Mouse (Mus musculus) liver, embryonic 13.5 days (tissue): ENCODE results near the gene Abcb11. TPM values are rescaled to one million over a fixed set of nuclear protein-coding genes. Genes with fewer than 3 reads are reported as not detected.
A peak's percentile ranks its signal among the peaks of the same experiment; 100 is the strongest.

ENCODE experiments used
- ATAC-seq: fragments of 200-750 bp; cut with Nextera tagmentation; 2 replicates; pipeline ENCODE4 v1.8.0; 2017; ENCODE audit warnings: low read depth, mild to moderate bottlenecking, moderate number of reproducible peaks, moderate library complexity
- DNase-seq: peaks from one replicate; pipeline ENCODE4 v3.0.0; 2022
- H3K27ac ChIP-seq: fragments of 300-500 bp; sonication (generic); 2 replicates; pipeline ENCODE4 v1.5.1; 2015; ENCODE audit warnings: moderate library complexity, mild to moderate bottlenecking, inconsistent platforms
- H3K27me3 ChIP-seq: fragments of 300-500 bp; sonication (generic); 2 replicates; pipeline ENCODE4 v1.6.1; 2015; ENCODE audit warnings: mild to moderate bottlenecking, inconsistent platforms
- H3K36me3 ChIP-seq: fragments of 300-500 bp; sonication (generic); 2 replicates; pipeline ENCODE4 v1.6.1; 2015; ENCODE audit warnings: mild to moderate bottlenecking, inconsistent platforms
- H3K4me1 ChIP-seq: fragments of 300-500 bp; sonication (generic); replicated peaks from 2 replicates; pipeline ENCODE4 v1.6.1; 2015; ENCODE audit warnings: inconsistent platforms
- H3K4me2 ChIP-seq: fragments of 300-500 bp; sonication (generic); 2 replicates; pipeline ENCODE4 v1.6.1; 2015; ENCODE audit warnings: inconsistent platforms, mild to moderate bottlenecking, moderate library complexity
- H3K4me3 ChIP-seq: fragments of 300-500 bp; sonication (generic); replicated peaks from 2 replicates; pipeline ENCODE4 v1.5.1; 2015; ENCODE audit warnings: mild to moderate bottlenecking, inconsistent platforms
- H3K9ac ChIP-seq: fragments of 300-500 bp; sonication (generic); 2 replicates; pipeline ENCODE4 v1.6.1; 2015; ENCODE audit warnings: mild to moderate bottlenecking, inconsistent platforms
- H3K9me3 ChIP-seq: fragments of 300-500 bp; sonication (generic); replicated peaks from 2 replicates; pipeline ENCODE4 v1.6.1; 2016; ENCODE audit warnings: inconsistent platforms
- WGBS: fragments of 180-500 bp; shearing (Covaris S2); methylation state at CpG from one replicate; pipeline ENCODE4 v1.1.7; 2015; ENCODE audit not compliant: insufficient replicate concordance; 5-methylcytosine and 5-hydroxymethylcytosine counted together
- polyA plus RNA-seq: library from polyadenylated mRNA; unstranded; fragments of >200 nt; fragmentation: Nextera tagmentation; extraction: Ambion mirVana; gene quantifications from 2 replicates; pipeline ENCODE4 v1.2.1, GENCODE M21; 2015

Gene Abcb11
- polyA plus RNA-seq, 1 experiment from 2014 or later, result 2.3 TPM

GRCm38 (mm10) chr2:69215242-69215641 is 127.2 kb downstream of the Abcb11 start:
- H3K27me3 ChIP-seq, result no peaks in the 10 kb centered on the region
- H3K27ac ChIP-seq, result no peak overlapping the region
- no peak overlapping the region for H3K9ac ChIP-seq
- 76% methylated on average over 7 of the region's 7 CpGs for WGBS
- H3K36me3 ChIP-seq, result no peaks in the 10 kb centered on the region
- ATAC-seq (no peak), DNase-seq (no peak)
- H3K4me3 ChIP-seq, result no peak overlapping the region
- H3K4me1 ChIP-seq, result no peaks in the 10 kb centered on the region
- H3K9me3 ChIP-seq, result no peaks in the 10 kb centered on the region
- H3K4me2 ChIP-seq, result no peak overlapping the region

- H3K9me3 ChIP-seq, result no peaks in the 10 kb centered on the region
- no peak overlapping the region for H3K4me2 ChIP-seq
- H3K9ac ChIP-seq, result no peak overlapping the region
- H3K27me3 ChIP-seq, result no peaks in the 10 kb centered on the region
- DNase-seq (no peak), ATAC-seq (no peak)
- H3K36me3 ChIP-seq, result no peaks in the 10 kb centered on the region
- 64% methylated on average over 10 of the region's 10 CpGs for WGBS
- H3K27ac ChIP-seq, result no peak overlapping the region
- H3K4me1 ChIP-seq, result no peaks in the 10 kb centered on the region
- no peak overlapping the region for H3K4me3 ChIP-seq
Measured at GRCm38 (mm10) chr2:69212652-69213051, 129.8 kb downstream of the Abcb11 start.

- no peaks in the 10 kb centered on the region for H3K27me3 ChIP-seq
- H3K27ac ChIP-seq, result no peak within 1 kb of the TSS
- WGBS, result 72% methylated on average over 7 of the region's 7 CpGs
- H3K4me2 ChIP-seq, result no peak within 1 kb of the TSS
- no peaks in the 10 kb centered on the region for H3K9me3 ChIP-seq
- H3K9ac ChIP-seq, result no peak within 1 kb of the TSS
- H3K4me3 ChIP-seq, result no peak within 1 kb of the TSS
- no peaks in the 10 kb centered on the region for H3K36me3 ChIP-seq
- no peak for DNase-seq
- no peaks in the 10 kb centered on the region for H3K4me1 ChIP-seq
- ATAC-seq, result no peak
Measured at GRCm38 (mm10) chr2:69210773-69211172, 131.6 kb downstream of the Abcb11 start, which contains the start of gene G6pc2. G6pc2 (plus strand) TSS chr2:69211073.

GRCm38 (mm10) chr2:69209684-69210083 is 132.7 kb downstream of the Abcb11 start:
- Histone ChIP-seq H3K27me3 (no peaks in the 10 kb centered on the region), H3K4me2 (no peak overlapping the region), H3K27ac (no peak overlapping the region), H3K36me3 (no peaks in the 10 kb centered on the region), H3K9ac (no peak overlapping the region), H3K4me1 (peaks cover 6% of the 10 kb centered on the region), H3K9me3 (no peaks in the 10 kb centered on the region), H3K4me3 (no peak overlapping the region)
- no peak for DNase-seq
- WGBS, result 70% methylated on average over 3 of the region's 3 CpGs
- ATAC-seq, result no peak

GRCm38 (mm10) chr2:69206523-69206922 is 135.9 kb downstream of the Abcb11 start:
- ATAC-seq (peak; percentile 72), DNase-seq (peak; percentile 32)
- peaks cover 20% of the 10 kb centered on the region for H3K4me1 ChIP-seq
- H3K4me3 ChIP-seq, result peak overlapping the region; percentile 94
- no peaks in the 10 kb centered on the region for H3K9me3 ChIP-seq
- 12% methylated on average over 7 of the region's 7 CpGs for WGBS
- H3K27me3 ChIP-seq, result no peaks in the 10 kb centered on the region
- H3K27ac ChIP-seq, result peak overlapping the region; percentile 66; the same call in 1 of the 2 replicates
- peaks cover 18% of the 10 kb centered on the region for H3K36me3 ChIP-seq
- H3K9ac ChIP-seq, result peak overlapping the region; percentile 12; the same call in 1 of the 2 replicates
- H3K4me2 ChIP-seq, result peak overlapping the region; percentile 43

- Histone ChIP-seq H3K4me1 (peaks cover 26% of the 10 kb centered on the region), H3K27me3 (no peaks in the 10 kb centered on the region), H3K9ac (peak within 1 kb of the TSS; percentile 97), H3K4me3 (peak within 1 kb of the TSS; percentile 94), H3K4me2 (peak within 1 kb of the TSS; percentile 80), H3K36me3 (peaks cover 25% of the 10 kb centered on the region), H3K9me3 (no peaks in the 10 kb centered on the region), H3K27ac (peak within 1 kb of the TSS; percentile 89)
- peak; percentile 90 for DNase-seq
- under 1% methylated on average over 46 of the region's 46 CpGs for WGBS
- ATAC-seq, result peak; percentile 96
Measured at GRCm38 (mm10) chr2:69205791-69206351, 136.5 kb downstream of the Abcb11 start, which contains the start of gene Spc25. Spc25 (minus strand) TSS chr2:69206194.

GRCm38 (mm10) chr2:69205185-69205584 is 137.2 kb downstream of the Abcb11 start:
- Histone ChIP-seq H3K4me3 (peak overlapping the region; percentile 94), H3K9me3 (no peaks in the 10 kb centered on the region), H3K27ac (peak overlapping the region; percentile 89), H3K4me2 (peak overlapping the region; percentile 80), H3K4me1 (peaks cover 27% of the 10 kb centered on the region), H3K27me3 (no peaks in the 10 kb centered on the region), H3K36me3 (peaks cover 28% of the 10 kb centered on the region), H3K9ac (peak overlapping the region; percentile 97)
- WGBS, result 15% methylated on average over 6 of the region's 6 CpGs
- no peak for DNase-seq
- ATAC-seq, result no peak

GRCm38 (mm10) chr2:69193555-69193954 is 148.9 kb downstream of the Abcb11 start:
- peaks cover 81% of the 10 kb centered on the region for H3K36me3 ChIP-seq
- no peak overlapping the region for H3K4me2 ChIP-seq
- H3K4me1 ChIP-seq, result peaks cover 9% of the 10 kb centered on the region
- no peak overlapping the region for H3K4me3 ChIP-seq
- no peaks in the 10 kb centered on the region for H3K9me3 ChIP-seq
- DNase-seq (no peak), ATAC-seq (no peak)
- 73% methylated on average over 5 of the region's 5 CpGs for WGBS
- H3K27ac ChIP-seq, result no peak overlapping the region
- no peaks in the 10 kb centered on the region for H3K27me3 ChIP-seq
- H3K9ac ChIP-seq, result no peak overlapping the region

GRCm38 (mm10) chr2:69191059-69191458 is 151.4 kb downstream of the Abcb11 start:
- Histone ChIP-seq H3K36me3 (peaks cover 79% of the 10 kb centered on the region), H3K27ac (no peak overlapping the region), H3K4me2 (no peak overlapping the region), H3K9ac (no peak overlapping the region), H3K4me1 (peaks cover 10% of the 10 kb centered on the region), H3K27me3 (no peaks in the 10 kb centered on the region), H3K4me3 (no peak overlapping the region), H3K9me3 (no peaks in the 10 kb centered on the region)
- no peak for ATAC-seq
- DNase-seq, result no peak
- 59% methylated on average over 5 of the region's 5 CpGs for WGBS

GRCm38 (mm10) chr2:69189222-69189621 is 153.2 kb downstream of the Abcb11 start:
- 52% methylated on average over 4 of the region's 4 CpGs for WGBS
- Histone ChIP-seq H3K9ac (no peak overlapping the region), H3K27me3 (no peaks in the 10 kb centered on the region), H3K36me3 (peaks cover 67% of the 10 kb centered on the region), H3K9me3 (no peaks in the 10 kb centered on the region), H3K4me3 (no peak overlapping the region), H3K4me2 (no peak overlapping the region), H3K27ac (no peak overlapping the region), H3K4me1 (peaks cover 10% of the 10 kb centered on the region)
- no peak for DNase-seq
- ATAC-seq, result no peak

- 80% methylated on average over 6 of the region's 6 CpGs for WGBS
- Histone ChIP-seq H3K36me3 (peaks cover 62% of the 10 kb centered on the region), H3K27ac (no peak overlapping the region)
Measured at GRCm38 (mm10) chr2:69188732-69189131, 153.7 kb downstream of the Abcb11 start.

More at GRCm38 (mm10) chr2:69188732-69189131, 153.7 kb downstream of the Abcb11 start:
- Histone ChIP-seq H3K9me3 (no peaks in the 10 kb centered on the region), H3K4me2 (no peak overlapping the region), H3K4me3 (no peak overlapping the region), H3K4me1 (peaks cover 10% of the 10 kb centered on the region), H3K9ac (no peak overlapping the region), H3K27me3 (no peaks in the 10 kb centered on the region)
- ATAC-seq (no peak), DNase-seq (no peak)
